Mouse (Mus musculus): ENCODE data around the gene Kctd2. TPM values are rescaled to one million over a fixed set of nuclear protein-coding genes. Genes with fewer than 3 reads are reported as not detected.

The Kctd2 gene
- polyA plus RNA-seq, 1 experiment from 2014 or later, result 16.4 TPM

DNA sequence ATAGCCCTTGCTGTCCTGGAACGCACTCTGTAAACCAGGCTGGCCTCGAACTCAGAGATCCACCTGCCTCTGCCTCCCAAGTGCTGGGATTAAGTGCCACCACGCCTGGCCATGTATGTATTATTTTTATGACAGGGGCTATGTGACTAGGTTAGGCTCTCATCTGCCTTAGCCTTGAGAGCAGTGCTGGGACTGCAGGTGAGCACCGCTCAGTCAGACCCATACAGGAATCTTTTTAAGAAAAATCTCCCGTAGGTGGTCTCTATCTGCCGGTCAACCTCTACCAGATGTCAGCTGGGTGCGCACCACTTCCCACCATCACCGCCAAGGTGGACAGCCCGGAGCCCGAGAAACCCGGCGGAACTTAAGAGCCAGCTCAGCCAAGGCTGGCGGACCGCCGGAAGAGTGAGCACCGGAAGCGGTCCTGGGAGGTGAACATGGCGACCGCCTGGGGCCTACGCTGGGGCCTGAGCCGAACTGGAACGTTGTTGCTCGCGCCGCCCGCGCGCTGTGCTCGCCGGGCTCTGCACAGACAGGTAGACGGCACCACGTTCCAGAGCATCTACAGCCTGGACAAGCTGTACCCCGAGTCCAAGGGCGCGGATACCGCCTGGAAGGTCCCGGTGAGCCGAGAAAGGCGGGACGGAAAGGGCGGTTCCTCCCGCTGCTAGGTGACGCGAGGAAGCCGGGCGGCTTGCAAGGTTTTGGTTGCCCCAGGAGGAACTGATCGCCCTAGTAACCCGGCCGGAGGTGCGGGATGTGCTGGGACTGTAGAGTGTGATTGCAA lies 16.4 kb upstream of the Kctd2 start, which contains the start of gene Mrpl58:
Gene Mrpl58 (plus strand): TSS at position 415 of the 787 bp plus-strand sequence.
- Histone ChIP-seq H3K9me3 (replicated peaks) (no peaks in the 10 kb centered on the region), H3K4me3 (replicated peaks) (peak within 1 kb of the TSS; percentile 81), H3K4me1 (peaks cover 15% of the 10 kb centered on the region), H3K4me2 (peak within 1 kb of the TSS; percentile 77), H3K9ac (peak within 1 kb of the TSS; percentile 82), H3K36me3 (peaks cover 27% of the 10 kb centered on the region), H3K27me3 (no peaks in the 10 kb centered on the region), H3K27ac (peak within 1 kb of the TSS; percentile 87)
- WGBS, result 3% methylated on average over 50 of the region's 50 CpGs
- ATAC-seq (replicated peaks; ENCODE audit: low FRiP score), result peak; percentile 95

DNA sequence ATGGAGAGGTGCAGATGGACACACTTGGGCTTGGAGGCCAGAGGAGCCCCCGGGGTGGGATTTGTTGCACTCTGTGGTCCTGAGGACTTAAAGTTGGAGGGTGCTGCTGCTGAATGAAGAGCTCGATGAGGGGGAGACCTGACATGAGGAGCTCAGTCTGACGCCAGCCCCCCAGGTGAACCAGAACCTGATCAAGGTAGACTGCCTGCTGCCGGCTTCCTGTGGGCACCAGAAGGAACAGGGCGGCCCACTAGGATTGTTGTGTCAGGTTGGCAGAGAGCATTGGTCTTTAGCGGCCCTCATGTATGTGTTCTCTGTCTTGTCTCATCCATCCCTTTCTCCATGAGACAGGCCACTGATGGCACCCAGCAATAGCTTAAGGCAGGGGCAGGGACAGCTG lies 14.2 kb upstream of the Kctd2 start:
- H3K4me2 ChIP-seq, result no peak overlapping the region
- WGBS, result 94% methylated on average over 6 of the region's 6 CpGs

DNA sequence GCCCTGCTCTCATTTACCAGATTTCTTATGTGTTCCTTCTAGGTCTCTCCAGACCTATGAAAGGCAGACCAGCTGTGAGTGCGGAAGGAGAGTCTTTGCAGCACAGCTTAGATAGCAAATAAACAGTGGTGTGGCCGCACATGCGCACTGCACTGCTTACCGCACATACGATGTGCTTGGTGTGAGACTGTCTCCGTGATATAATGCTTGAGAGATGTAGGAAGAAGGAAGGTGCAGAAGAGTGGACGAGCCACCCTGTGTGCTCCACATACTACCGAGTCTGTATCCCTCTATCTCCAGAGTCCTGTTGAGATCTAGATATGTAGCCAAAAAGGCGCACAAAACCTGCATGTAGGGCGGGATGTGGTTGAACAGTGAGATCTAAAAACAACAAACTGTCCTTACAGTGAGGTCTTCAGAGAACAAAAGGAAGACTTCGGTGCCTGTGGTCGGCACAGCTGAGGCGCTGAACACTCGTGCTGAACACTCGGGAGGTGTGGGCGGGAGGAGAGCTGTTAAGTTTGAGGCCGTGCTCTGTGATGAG lies 13.0 kb upstream of the Kctd2 start:
- H3K4me3 ChIP-seq (replicated peaks), result no peak overlapping the region
- 94% methylated on average over 17 of the region's 17 CpGs for WGBS
- H3K27me3 ChIP-seq, result no peaks in the 10 kb centered on the region
- ATAC-seq (replicated peaks; ENCODE audit: low FRiP score), result no peak
- H3K9ac ChIP-seq, result no peak overlapping the region
- no peak overlapping the region for H3K4me2 ChIP-seq
- peaks cover 27% of the 10 kb centered on the region for H3K4me1 ChIP-seq
- H3K27ac ChIP-seq, result no peak overlapping the region
- H3K9me3 ChIP-seq (replicated peaks), result no peaks in the 10 kb centered on the region
- H3K36me3 ChIP-seq, result peaks cover 56% of the 10 kb centered on the region

More for the DNA sequence above, 14.2 kb upstream of the Kctd2 start:
- H3K4me3 ChIP-seq (replicated peaks), result no peak overlapping the region
- no peak for ATAC-seq (replicated peaks; ENCODE audit: low FRiP score)
- no peak overlapping the region for H3K27ac ChIP-seq
- H3K9ac ChIP-seq, result no peak overlapping the region
- H3K4me1 ChIP-seq, result peaks cover 15% of the 10 kb centered on the region
- H3K27me3 ChIP-seq, result no peaks in the 10 kb centered on the region
- peaks cover 49% of the 10 kb centered on the region for H3K36me3 ChIP-seq
- no peaks in the 10 kb centered on the region for H3K9me3 ChIP-seq (replicated peaks)

DNA sequence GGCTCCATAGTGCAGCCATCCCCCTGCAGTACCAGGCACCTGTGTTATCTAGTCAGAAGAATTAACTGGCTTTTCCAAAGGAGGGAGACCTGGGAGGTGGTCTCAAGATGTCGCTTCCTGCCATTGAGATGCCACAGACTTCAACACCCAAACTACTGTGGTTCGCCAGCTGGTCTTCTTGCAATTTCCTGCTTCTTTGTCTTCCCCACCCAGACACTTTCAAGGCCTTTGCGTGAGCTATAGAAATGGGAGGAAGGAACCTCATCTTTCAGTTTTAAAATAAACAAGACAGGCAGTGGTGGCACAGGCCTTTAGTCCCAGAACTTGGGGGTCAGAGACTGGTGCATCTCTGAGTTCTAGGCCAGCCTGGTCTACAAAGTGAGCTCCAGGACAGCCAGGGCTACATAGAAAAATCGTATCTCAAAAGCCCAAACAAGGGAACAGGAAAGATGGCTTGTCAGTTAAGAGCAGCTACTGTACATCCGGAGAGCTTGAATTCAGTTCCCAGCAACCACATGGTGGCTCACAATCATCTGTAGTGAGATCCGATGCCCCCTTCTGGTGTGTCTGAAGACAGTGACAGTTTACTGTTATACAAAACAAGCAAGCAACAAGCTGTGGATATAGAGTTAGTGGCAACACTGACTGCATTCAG lies 11.5 kb upstream of the Kctd2 start:
- WGBS, result 83% methylated on average over 6 of the region's 6 CpGs
- H3K4me3 ChIP-seq (replicated peaks), result no peak overlapping the region
- ATAC-seq (replicated peaks; ENCODE audit: low FRiP score), result no peak
- H3K27me3 ChIP-seq, result no peaks in the 10 kb centered on the region
- H3K27ac ChIP-seq, result peak overlapping the region; percentile 45
- peaks cover 56% of the 10 kb centered on the region for H3K36me3 ChIP-seq
- no peaks in the 10 kb centered on the region for H3K9me3 ChIP-seq (replicated peaks)
- H3K9ac ChIP-seq, result no peak overlapping the region
- peaks cover 29% of the 10 kb centered on the region for H3K4me1 ChIP-seq
- H3K4me2 ChIP-seq, result no peak overlapping the region

DNA sequence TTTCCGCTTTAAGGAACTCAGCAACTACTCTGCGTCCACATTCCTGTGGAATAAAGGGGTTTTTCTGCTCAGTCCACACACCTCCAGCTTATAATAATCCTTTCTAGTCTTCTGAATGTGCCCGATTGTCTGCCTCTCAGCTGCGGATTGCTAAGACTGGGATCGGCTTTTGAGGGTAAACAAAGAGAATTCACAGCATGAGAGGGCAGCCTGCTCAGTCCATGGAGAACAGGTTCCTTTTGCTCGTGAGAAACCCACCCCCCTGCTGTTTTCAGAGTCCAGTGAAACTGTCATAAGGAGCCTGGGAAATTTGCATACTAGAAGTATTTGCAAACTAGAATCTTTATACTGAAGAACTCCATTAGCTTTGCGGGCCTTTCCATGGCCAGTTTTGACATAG lies 10.4 kb upstream of the Kctd2 start:
- no peak overlapping the region for H3K9ac ChIP-seq
- H3K4me1 ChIP-seq, result peaks cover 27% of the 10 kb centered on the region
- WGBS, result 88% methylated on average over 7 of the region's 7 CpGs
- no peak overlapping the region for H3K4me3 ChIP-seq (replicated peaks)
- peaks cover 56% of the 10 kb centered on the region for H3K36me3 ChIP-seq
- no peak overlapping the region for H3K27ac ChIP-seq
- no peak overlapping the region for H3K4me2 ChIP-seq
- no peaks in the 10 kb centered on the region for H3K9me3 ChIP-seq (replicated peaks)
- no peaks in the 10 kb centered on the region for H3K27me3 ChIP-seq
- ATAC-seq (replicated peaks; ENCODE audit: low FRiP score), result no peak

DNA sequence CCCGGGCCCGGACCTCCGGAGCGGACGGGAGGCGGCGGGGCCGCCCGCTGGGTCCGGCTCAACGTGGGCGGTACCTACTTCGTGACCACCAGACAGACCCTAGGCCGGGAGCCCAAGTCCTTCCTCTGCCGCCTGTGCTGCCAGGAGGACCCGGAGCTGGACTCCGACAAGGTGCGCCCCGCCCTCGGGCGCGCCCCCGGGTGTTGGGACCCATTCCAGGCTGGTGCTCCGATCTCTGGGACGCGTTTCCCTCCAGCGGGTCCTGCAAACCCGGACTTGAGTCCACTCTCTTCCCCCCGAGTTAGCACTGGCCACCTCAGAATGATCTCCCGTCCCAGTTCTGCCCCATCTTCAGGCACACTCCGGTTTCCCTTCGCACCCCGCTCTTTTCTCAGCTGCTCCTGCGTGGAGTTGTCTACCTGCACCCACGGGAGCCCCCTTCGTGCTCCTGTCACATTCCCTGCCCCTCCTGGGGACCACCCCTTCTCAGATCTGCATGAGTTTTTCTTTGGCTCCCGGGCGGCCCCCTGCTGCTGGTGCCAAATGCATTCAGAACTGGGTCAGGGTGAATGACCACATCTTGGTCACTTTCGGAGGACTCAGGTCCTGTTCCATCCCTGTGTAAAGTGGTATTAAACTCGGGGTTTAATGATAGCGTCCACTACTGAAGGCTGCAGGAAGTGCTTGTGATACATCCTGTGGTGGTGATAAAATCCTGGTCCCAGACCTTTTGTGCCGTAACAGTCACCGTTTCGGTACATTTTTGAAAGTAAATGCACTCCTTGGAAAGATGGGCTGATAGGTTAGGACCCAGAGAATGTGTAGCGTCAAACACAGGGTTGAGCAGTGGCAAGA lies 635 bp downstream of the Kctd2 start:
- Histone ChIP-seq H3K9me3 (replicated peaks) (no peaks in the 10 kb centered on the region), H3K4me1 (peaks cover 37% of the 10 kb centered on the region), H3K9ac (peak overlapping the region; percentile 94), H3K4me3 (replicated peaks) (peak overlapping the region; percentile 91), H3K27me3 (no peaks in the 10 kb centered on the region), H3K4me2 (peak overlapping the region; percentile 75), H3K27ac (peak overlapping the region; percentile 90), H3K36me3 (peaks cover 54% of the 10 kb centered on the region)
- WGBS, result under 1% methylated on average over 45 of the region's 45 CpGs
- peak; percentile 77 for ATAC-seq (replicated peaks; ENCODE audit: low FRiP score)

DNA sequence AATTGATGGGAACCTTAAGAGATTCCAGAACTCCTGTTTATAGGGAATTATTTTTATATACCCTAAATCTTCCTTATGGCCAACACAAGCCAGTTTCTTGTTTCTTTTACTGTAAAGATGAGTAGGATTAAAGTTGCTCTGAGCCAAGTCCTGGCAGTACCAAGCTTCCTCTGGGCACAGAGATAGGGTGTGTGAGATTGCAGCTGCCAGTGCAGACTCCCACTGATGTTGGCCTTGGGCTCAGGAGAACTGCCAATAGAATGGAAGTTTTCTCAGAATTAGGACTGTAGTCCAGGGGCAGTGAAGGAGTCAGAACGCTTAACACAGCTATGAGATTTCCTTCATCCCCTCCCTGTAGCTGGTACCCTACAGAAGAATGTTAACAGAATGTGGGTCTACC lies 1.4 kb downstream of the Kctd2 start:
- H3K9me3 ChIP-seq (replicated peaks), result no peaks in the 10 kb centered on the region
- no peaks in the 10 kb centered on the region for H3K27me3 ChIP-seq
- H3K4me2 ChIP-seq, result peak overlapping the region; percentile 75
- H3K9ac ChIP-seq, result peak overlapping the region; percentile 94; the same call in 1 of the 2 replicates
- no peak overlapping the region for H3K27ac ChIP-seq
- no peak for ATAC-seq (replicated peaks; ENCODE audit: low FRiP score)
- 52% methylated on average over 1 of the region's 1 CpGs for WGBS
- H3K4me1 ChIP-seq, result peaks cover 37% of the 10 kb centered on the region
- H3K36me3 ChIP-seq, result peaks cover 54% of the 10 kb centered on the region
- peak overlapping the region; percentile 91 for H3K4me3 ChIP-seq (replicated peaks)

DNA sequence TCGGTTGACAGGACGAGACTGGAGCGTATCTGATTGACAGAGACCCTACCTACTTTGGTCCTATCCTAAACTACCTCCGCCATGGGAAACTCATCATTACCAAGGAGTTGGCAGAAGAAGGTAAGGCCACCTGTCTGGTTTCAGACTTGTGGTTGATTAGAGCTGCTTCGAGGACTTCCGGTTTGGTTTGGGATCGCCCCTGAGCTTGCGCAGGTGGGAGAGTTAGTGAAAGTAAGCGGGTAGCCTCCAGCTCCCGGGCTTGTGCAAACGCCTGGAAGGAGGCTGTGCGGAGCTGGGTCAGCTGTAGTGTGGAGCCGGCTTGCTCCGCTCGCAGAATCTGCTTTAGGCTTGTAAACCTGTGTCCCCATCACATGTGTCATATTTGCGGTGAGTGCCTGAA lies 2.0 kb downstream of the Kctd2 start:
- H3K4me2 ChIP-seq, result no peak overlapping the region
- ATAC-seq (replicated peaks; ENCODE audit: low FRiP score), result no peak
- peaks cover 54% of the 10 kb centered on the region for H3K36me3 ChIP-seq
- no peaks in the 10 kb centered on the region for H3K27me3 ChIP-seq
- WGBS, result 94% methylated on average over 16 of the region's 16 CpGs
- H3K9ac ChIP-seq, result no peak overlapping the region
- H3K4me3 ChIP-seq (replicated peaks), result no peak overlapping the region
- peaks cover 34% of the 10 kb centered on the region for H3K4me1 ChIP-seq
- H3K9me3 ChIP-seq (replicated peaks), result no peaks in the 10 kb centered on the region
- H3K27ac ChIP-seq, result no peak overlapping the region

DNA sequence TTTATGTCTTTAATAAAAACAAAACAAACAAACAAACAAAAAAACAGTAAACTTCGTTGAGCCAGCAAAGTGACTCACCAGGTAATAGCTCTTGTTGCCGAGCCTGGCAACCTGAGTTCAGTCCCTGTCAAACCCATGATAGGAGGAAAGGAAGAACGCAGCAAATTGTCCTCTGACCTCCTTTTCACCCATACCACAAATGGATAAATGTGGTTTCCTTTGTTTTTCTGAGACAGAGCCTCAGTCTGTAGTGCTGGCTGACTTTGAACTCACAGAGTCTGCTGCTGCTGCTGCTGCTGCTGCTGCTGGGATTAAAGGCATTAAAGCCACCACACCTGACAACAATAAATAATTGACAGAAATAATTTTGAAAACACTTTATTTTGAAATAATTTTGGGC lies 3.2 kb downstream of the Kctd2 start:
- H3K27ac ChIP-seq, result no peak overlapping the region
- H3K4me3 ChIP-seq (replicated peaks), result no peak overlapping the region
- ATAC-seq (replicated peaks; ENCODE audit: low FRiP score), result no peak
- no peak overlapping the region for H3K4me2 ChIP-seq
- H3K9ac ChIP-seq, result no peak overlapping the region
- peaks cover 38% of the 10 kb centered on the region for H3K4me1 ChIP-seq
- peaks cover 51% of the 10 kb centered on the region for H3K36me3 ChIP-seq
- 81% methylated on average over 3 of the region's 3 CpGs for WGBS
- H3K9me3 ChIP-seq (replicated peaks), result no peaks in the 10 kb centered on the region
- no peaks in the 10 kb centered on the region for H3K27me3 ChIP-seq

DNA sequence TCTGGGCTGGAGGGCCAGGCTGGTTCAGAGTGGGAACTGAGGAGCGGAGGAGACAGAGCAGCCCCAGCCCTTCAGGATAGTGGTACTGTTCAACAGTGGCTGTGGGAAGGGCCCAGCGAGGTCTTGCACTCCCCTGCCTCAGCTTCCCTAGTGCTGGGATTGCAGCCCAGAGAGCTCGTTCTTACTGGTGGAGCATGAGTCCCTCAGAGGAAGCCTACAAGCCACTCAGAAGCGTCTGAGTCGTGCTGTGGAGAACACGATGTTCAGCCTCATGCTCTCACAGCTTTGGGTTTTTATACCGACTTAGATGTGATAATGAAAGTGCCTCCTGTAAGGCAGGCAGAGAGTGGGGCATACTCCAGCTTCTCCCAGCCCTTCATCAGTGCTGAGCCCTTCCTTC lies 4.7 kb downstream of the Kctd2 start:
- H3K4me2 ChIP-seq, result no peak overlapping the region
- H3K9me3 ChIP-seq (replicated peaks), result no peaks in the 10 kb centered on the region
- peaks cover 63% of the 10 kb centered on the region for H3K36me3 ChIP-seq
- H3K4me1 ChIP-seq, result peaks cover 29% of the 10 kb centered on the region
- H3K27ac ChIP-seq, result no peak overlapping the region
- H3K9ac ChIP-seq, result no peak overlapping the region
- no peak for ATAC-seq (replicated peaks; ENCODE audit: low FRiP score)
- no peak overlapping the region for H3K4me3 ChIP-seq (replicated peaks)
- 84% methylated on average over 7 of the region's 7 CpGs for WGBS
- H3K27me3 ChIP-seq, result no peaks in the 10 kb centered on the region

DNA sequence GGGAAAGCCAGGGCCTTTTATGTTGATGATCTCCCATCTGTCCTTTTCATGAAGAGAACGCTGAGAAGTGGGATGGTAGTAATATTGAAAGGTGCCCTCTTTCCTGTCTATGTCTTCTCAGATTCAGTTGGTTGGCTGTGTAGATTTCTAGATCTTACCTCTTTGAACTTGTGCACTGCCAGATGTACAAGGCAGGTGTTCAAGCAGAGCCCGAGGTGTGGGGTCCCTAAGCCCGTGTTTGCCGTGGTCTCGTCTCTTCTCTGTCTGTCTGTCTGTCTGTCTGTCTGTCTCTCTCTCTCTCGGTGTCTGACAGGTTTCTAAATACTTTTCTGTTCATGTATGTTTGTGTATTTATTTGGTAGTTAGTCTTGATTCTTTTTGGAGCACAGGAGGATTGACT lies 5.7 kb downstream of the Kctd2 start:
- Histone ChIP-seq H3K9ac (no peak overlapping the region), H3K4me1 (peaks cover 28% of the 10 kb centered on the region), H3K27me3 (no peaks in the 10 kb centered on the region), H3K27ac (no peak overlapping the region), H3K4me2 (no peak overlapping the region), H3K9me3 (replicated peaks) (no peaks in the 10 kb centered on the region), H3K36me3 (peaks cover 73% of the 10 kb centered on the region), H3K4me3 (replicated peaks) (no peak overlapping the region)
- ATAC-seq (replicated peaks; ENCODE audit: low FRiP score), result no peak
- 81% methylated on average over 6 of the region's 6 CpGs for WGBS
